In the genomic region with DNA sequence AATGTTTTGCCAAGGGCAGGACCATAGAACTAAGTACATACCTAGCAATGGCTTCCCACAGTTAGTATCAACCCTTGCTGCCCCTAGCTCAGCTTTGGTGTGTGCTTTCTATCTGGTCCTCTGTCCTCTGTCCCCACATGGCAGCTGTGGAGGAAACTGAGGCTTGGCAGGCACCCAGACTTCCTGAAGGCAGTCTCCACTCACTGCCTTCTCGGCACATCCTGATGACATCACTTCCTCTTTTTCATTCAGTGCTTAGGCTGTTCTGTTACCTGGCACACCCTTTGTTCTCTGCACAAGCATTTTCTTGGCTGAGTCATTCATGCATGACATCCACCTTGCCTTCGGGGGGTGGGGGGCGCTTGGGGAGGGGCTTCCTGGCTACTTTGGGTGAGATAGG, we compare ENCODE assay signal across 23 mouse cellular contexts. TPM values are rescaled to one million over a fixed set of nuclear protein-coding genes. Genes with fewer than 3 reads are reported as not detected.
DNase-seq lines count a peak whose midpoint lies in the region; ATAC-seq lines count a peak whose summit lies in the region.
"Had no signal": no experiment of that assay in that cellular context is flagged by ENCODE, and none has a peak within 500 bp of the region (broad histone marks: within the 10 kb centered on the region; RNA-seq: fewer than 3 reads in every experiment).

No protein-coding gene starts in this region.

- no peak for ATAC-seq in forebrain, embryonic 13.5 days
- ATAC-seq in hematopoietic stem cell, adult 5-6 weeks (replicated peaks in 1 of 2; ENCODE audit: insufficient read depth in 1 of 2, low FRiP score in 2 of 2, low TSS enrichment in 1 of 2, low read depth in 1 of 2, poor library complexity in 2 of 2, severe bottlenecking in 2 of 2), result peak; percentile 74 to 75
- ATAC-seq: activated CD4-positive, CD25-positive, alpha-beta regulatory T cell, adult 4 months; forebrain, embryonic 15.5 days; forebrain, postnatal 0 days had no signal

- H3K36me3 ChIP-seq in forebrain, embryonic 10.5 days (replicated peaks), result no peaks in the 10 kb centered on the region
- H3K36me3 ChIP-seq in forebrain, embryonic 13.5 days (ENCODE audit: poor library complexity, severe bottlenecking), result no peaks in the 10 kb centered on the region
- H3K36me3 ChIP-seq: embryonic facial prominence, embryonic 10.5 days; embryonic facial prominence, embryonic 12.5 days; forebrain, embryonic 12.5 days; forebrain, embryonic 15.5 days had no signal

- H3K9ac ChIP-seq in forebrain, embryonic 13.5 days, result no peak overlapping the region
- H3K9ac ChIP-seq: embryonic facial prominence, embryonic 12.5 days; forebrain, embryonic 12.5 days; forebrain, embryonic 15.5 days; forebrain, postnatal 0 days had no signal

- 0 out of 2 replicates have a peak overlapping the region, but pooled peaks have one; percentile 4 for H3K27ac ChIP-seq in forebrain, embryonic 10.5 days
- H3K27ac ChIP-seq in forebrain, embryonic 13.5 days, result no peak overlapping the region
- H3K27ac ChIP-seq: embryonic facial prominence, embryonic 10.5 days; embryonic facial prominence, embryonic 12.5 days; forebrain, embryonic 12.5 days; forebrain, embryonic 15.5 days had no signal

- no peak overlapping the region for H3K4me2 ChIP-seq in forebrain, embryonic 13.5 days
- H3K4me2 ChIP-seq: embryonic facial prominence, embryonic 12.5 days; forebrain, embryonic 12.5 days; forebrain, embryonic 15.5 days had no signal

- peaks cover 4% of the 10 kb centered on the region; the same call in 1 of the 2 replicates for H3K27me3 ChIP-seq in forebrain, embryonic 10.5 days (ENCODE audit: poor library complexity, severe bottlenecking)
- no peaks in the 10 kb centered on the region for H3K27me3 ChIP-seq in forebrain, embryonic 13.5 days
- H3K27me3 ChIP-seq: forebrain, embryonic 15.5 days had no signal

- no peaks in the 10 kb centered on the region for H3K9me3 ChIP-seq in forebrain, embryonic 10.5 days
- no peaks in the 10 kb centered on the region for H3K9me3 ChIP-seq in forebrain, embryonic 13.5 days (replicated peaks)
- H3K9me3 ChIP-seq: embryonic facial prominence, embryonic 10.5 days; embryonic facial prominence, embryonic 12.5 days; forebrain, embryonic 12.5 days; forebrain, embryonic 15.5 days had no signal

- H3K4me1 ChIP-seq in forebrain, embryonic 10.5 days, result peaks cover 4% of the 10 kb centered on the region; the same call in 1 of the 2 replicates
- no peaks in the 10 kb centered on the region for H3K4me1 ChIP-seq in forebrain, embryonic 13.5 days
- H3K4me1 ChIP-seq: embryonic facial prominence, embryonic 12.5 days; forebrain, embryonic 12.5 days; forebrain, embryonic 15.5 days had no signal

- H3K4me3 ChIP-seq in forebrain, embryonic 10.5 days, result no peak overlapping the region
- no peak overlapping the region for H3K4me3 ChIP-seq in forebrain, embryonic 13.5 days
- H3K4me3 ChIP-seq: embryonic facial prominence, embryonic 10.5 days; embryonic facial prominence, embryonic 12.5 days; forebrain, embryonic 12.5 days; forebrain, embryonic 15.5 days had no signal

- DNase-seq in forebrain, embryonic 10.5 days (ENCODE audit: extremely low spot score, low spot score), result no peak
- DNase-seq in 416B (ENCODE audit: low read depth), result peak; percentile 74
- DNase-seq in R1 (ENCODE audit: low read depth, low spot score), result peak; percentile 15
- DNase-seq in cerebellum, postnatal 25 days, result no peak
- DNase-seq in layer of hippocampus, adult 8-10 months (ENCODE audit: low spot score in 2 of 2), result no peak
- DNase-seq in Muller cell, postnatal 12 days (ENCODE audit: inconsistent ontology term), result no peak
- DNase-seq: adrenal gland, adult 8-10 months; adrenal gland, postnatal 14 days; adrenal gland, postnatal 36 days; cerebellum, adult 11-12 months; cerebellum, adult 2 months; cerebellum, adult 9-10 months; cerebellum, postnatal 10 days; cerebellum, postnatal 36 days; forebrain, postnatal 0 days had no signal

- WGBS in forebrain, embryonic 10.5 days, result 74% methylated on average over 3 of the region's 3 CpGs
- WGBS in forebrain, embryonic 13.5 days, result 75% methylated on average over 3 of the region's 3 CpGs

RNA-seq across cellular contexts. Expression of gene Atp2b2, which starts 38.6 kb away (rescaled TPM):
- polyA plus RNA-seq in forebrain, embryonic 10.5 days (2016; fragmentation: Nextera tagmentation; extraction: Ambion mirVana), result 1.1 and 1.4 TPM in 2 replicates
- polyA plus RNA-seq in forebrain, embryonic 13.5 days (2015; fragmentation: Nextera tagmentation; extraction: Ambion mirVana), result 15.1 and 15.5 TPM in 2 replicates
- total RNA-seq in hematopoietic stem cell, adult 5-6 weeks (2017), result not detected in 2 replicates
- 100 to 1,000 TPM; 288 to 357 (median 324) TPM for total RNA-seq in layer of hippocampus, adult 8-10 months (2022)
- polyA plus RNA-seq: C2C12 had no signal

Comparison
In these comparisons a context has a peak if more than half of its experiments do, and no peak if none do; other contexts are left out.
1. DNase-seq: peak in 416B (single experiment) and R1 (single experiment); none in forebrain, embryonic 10.5 days (single experiment), cerebellum, postnatal 25 days (0 of 2), layer of hippocampus, adult 8-10 months (0 of 2) and Muller cell, postnatal 12 days (single experiment).
2. RNA of gene Atp2b2, which starts 38.6 kb away (total RNA-seq): 288 to 357 TPM in layer of hippocampus, adult 8-10 months; not detected in hematopoietic stem cell, adult 5-6 weeks; every median in the first group is over 100 times any median in the second.